Mouse (Mus musculus) bone marrow macrophage, adult 2 months (primary cell): Measurements from ENCODE around the gene Oxa1l. TPM values are rescaled to one million over a fixed set of nuclear protein-coding genes. Genes with fewer than 3 reads are reported as not detected.

Experiments
- H3K27ac ChIP-seq: 2 replicates; pipeline ENCODE4 v1.5.1; 2012; ENCODE audit warnings: low read depth, low read length; ENCODE audit not compliant: insufficient read depth
- H3K4me1 ChIP-seq: 2 replicates; pipeline ENCODE4 v1.6.1; 2012; ENCODE audit warnings: low read length; ENCODE audit not compliant: control insufficient read depth, insufficient read depth
- H3K4me3 ChIP-seq: 2 replicates; pipeline ENCODE4 v1.5.1; 2012; ENCODE audit warnings: mild to moderate bottlenecking, low read length, moderate library complexity; ENCODE audit not compliant: insufficient read depth
- CTCF ChIP-seq: IDR thresholded peaks from 2 replicates; pipeline ENCODE4 v1.5.1; 2012; ENCODE audit warnings: low read depth, mild to moderate bottlenecking, low read length, moderate library complexity
- POLR2A ChIP-seq: IDR thresholded peaks from 2 replicates; pipeline ENCODE4 v1.6.1; 2012; ENCODE audit warnings: mild to moderate bottlenecking, low read depth, low read length, borderline replicate concordance
- polyA plus RNA-seq: library from polyadenylated mRNA; stranded (reverse); fragments of >200 nt; gene quantifications from 2 replicates; pipeline ENCODE4 v1.2.4, GENCODE M21; 2012; ENCODE audit not compliant: missing spikeins, insufficient read depth, insufficient read length

The Oxa1l gene
- polyA plus RNA-seq, 1 experiment: 93.1 TPM

GRCm38 (mm10) chr14:54416830-54417229 lies 56.2 kb downstream of the Oxa1l start:
- Histone ChIP-seq H3K4me1 (peaks cover 4% of the 10 kb centered on the region), H3K4me3 (no peak overlapping the region), H3K27ac (no peak overlapping the region)
- no peak for TF ChIP-seq POLR2A

- peaks cover 4% of the 10 kb centered on the region for H3K4me1 ChIP-seq
- no peak within 1 kb of the TSS for H3K27ac ChIP-seq
- H3K4me3 ChIP-seq: no peak within 1 kb of the TSS
- TF ChIP-seq POLR2A (no peak), CTCF (peak; percentile 39; the same call in 1 of the 2 replicates)
These were observed 57.0 kb downstream of the Oxa1l start, which contains the start of gene Slc7a7 for GRCm38 (mm10) chr14:54417623-54418081. Slc7a7 (minus strand) TSS chr14:54417780.

Other genes starting within 250 kb of the Oxa1l start
- gene Dad1, start 106.7 kb upstream of the Oxa1l start, polyA plus RNA-seq: 121 and 130 TPM in 2 replicates
- 75.4 and 82.0 TPM in 2 replicates for gene Abhd4, start 106.6 kb upstream of the Oxa1l start, polyA plus RNA-seq
- gene Olfr49, start 75.9 kb upstream of the Oxa1l start, polyA plus RNA-seq: not detected in 2 replicates
- 30.9 and 32.7 TPM in 2 replicates for gene Slc7a7, start 56.9 kb downstream of the Oxa1l start, polyA plus RNA-seq
- gene Mrpl52, start 66.1 kb downstream of the Oxa1l start, polyA plus RNA-seq: 88.5 and 89.7 TPM in 2 replicates
- gene Mmp14, start 70.8 kb downstream of the Oxa1l start, polyA plus RNA-seq: 20.2 and 24.9 TPM in 2 replicates
- gene Lrp10, start 103.3 kb downstream of the Oxa1l start, polyA plus RNA-seq: 64.2 and 81.2 TPM in 2 replicates
- gene Rem2, start 115.3 kb downstream of the Oxa1l start, polyA plus RNA-seq: not detected in 2 replicates
- gene Prmt5, start 156.7 kb downstream of the Oxa1l start, polyA plus RNA-seq: 14.7 and 16.1 TPM in 2 replicates
- 29.3 and 31.9 TPM in 2 replicates for gene Haus4, start 193.8 kb downstream of the Oxa1l start, polyA plus RNA-seq
- gene Ajuba, start 216.7 kb downstream of the Oxa1l start, polyA plus RNA-seq: 0.84 and 0.91 TPM in 2 replicates
- gene 4931414P19Rik, start 245.2 kb downstream of the Oxa1l start, polyA plus RNA-seq: 4.1 and 8.3 TPM in 2 replicates